Comparison of ENCODE assay signal across 9 mouse cellular contexts in genomic region chr10:86777614-86778319, GRCm38 (mm10). TPM values are rescaled to one million over a fixed set of nuclear protein-coding genes. Genes with fewer than 3 reads are reported as not detected.
DNase-seq lines count a peak whose midpoint lies in the region; ATAC-seq lines count a peak whose summit lies in the region.
"Had no signal": no experiment of that assay in that cellular context is flagged by ENCODE, and none has a peak within 500 bp of the region (broad histone marks: within the 10 kb centered on the region; RNA-seq: fewer than 3 reads in every experiment).

No protein-coding gene starts in this region.

- H3K27ac ChIP-seq in hindbrain, embryonic 15.5 days (replicated peaks), result peak overlapping the region; percentile 70

- no peaks in the 10 kb centered on the region for H3K36me3 ChIP-seq in hindbrain, embryonic 15.5 days

- H3K4me2 ChIP-seq in hindbrain, embryonic 15.5 days, result peak overlapping the region; percentile 85

- H3K4me1 ChIP-seq in hindbrain, embryonic 15.5 days (replicated peaks), result peaks cover 42% of the 10 kb centered on the region

- H3K9me3 ChIP-seq in hindbrain, embryonic 15.5 days, result no peaks in the 10 kb centered on the region

- H3K4me3 ChIP-seq in hindbrain, embryonic 15.5 days, result peak overlapping the region; percentile 66

- 39% methylated on average over 19 of the region's 19 CpGs for WGBS in hindbrain, embryonic 15.5 days

- peak overlapping the region; percentile 65 for H3K9ac ChIP-seq in hindbrain, embryonic 15.5 days

- peak; percentile 28 for DNase-seq in layer of hippocampus, adult 11-12 months (ENCODE audit: low spot score)
- DNase-seq in layer of hippocampus, postnatal 10 days (ENCODE audit: low spot score in 2 of 2), result no peak
- peak; percentile 12 for DNase-seq in c-Kit-positive CD71-positive TER-119-positive erythroid progenitor cells, embryonic 14.5 days (ENCODE audit: low spot score)
- DNase-seq in Muller cell, postnatal 12 days (ENCODE audit: inconsistent ontology term), result no peak
- DNase-seq in cerebellum, adult 18-20 months, result no peak
- DNase-seq in cerebellum, adult 11-12 months, result no peak

- H3K27me3 ChIP-seq in hindbrain, embryonic 15.5 days, result no peaks in the 10 kb centered on the region

- ATAC-seq in hindbrain, embryonic 15.5 days (ENCODE audit: low FRiP score, low read depth), result no peak
- 0 out of 2 replicates have a peak, but pooled peaks have one; percentile 0 for ATAC-seq in monocyte, adult 5-6 weeks (replicated peaks; ENCODE audit: insufficient number of reproducible peaks, low FRiP score, low TSS enrichment, poor library complexity, severe bottlenecking)

RNA-seq across cellular contexts. Expression of gene Nt5dc3, which starts 1.0 kb away (rescaled TPM):
- total RNA-seq in layer of hippocampus, postnatal 10 days (2021), result 100 to 1,000 TPM in 1 of 2 experiments, 10 to 100 TPM in 1; 86.3 to 102 TPM
- polyA plus RNA-seq in hindbrain, embryonic 15.5 days (2015; fragmentation: Nextera tagmentation; extraction: Ambion mirVana), result 10.8 and 12.0 TPM in 2 replicates
- 2.2 to 4.7 TPM (median 2.6 TPM) in 3 replicates for total RNA-seq in monocyte, adult 5-6 weeks (2017)

RNA-seq across cellular contexts. Expression of gene Gm49358, which starts 14.0 kb away (rescaled TPM):
- 10 to 100 TPM; 23.7 to 29.2 TPM for total RNA-seq in layer of hippocampus, postnatal 10 days (2021)
- polyA plus RNA-seq in hindbrain, embryonic 15.5 days (2015; fragmentation: Nextera tagmentation; extraction: Ambion mirVana), result not detected in 2 replicates
- total RNA-seq in monocyte, adult 5-6 weeks (2017), result 1.6 TPM in 1 of 3 replicates, not detected in the others
- polyA plus RNA-seq: brain, embryonic 14.5 days had no signal

Comparison
In these comparisons a context has a peak if more than half of its experiments do, and no peak if none do; other contexts are left out.
1. DNase-seq: peak in layer of hippocampus, adult 11-12 months (single experiment) and c-Kit-positive CD71-positive TER-119-positive erythroid progenitor cells, embryonic 14.5 days (single experiment); none in layer of hippocampus, postnatal 10 days (0 of 2), Muller cell, postnatal 12 days (single experiment), cerebellum, adult 18-20 months (0 of 2) and cerebellum, adult 11-12 months (single experiment).
2. RNA of gene Nt5dc3, which starts 1.0 kb away (total RNA-seq): 86.3 to 102 TPM in layer of hippocampus, postnatal 10 days; 2.2 to 4.7 TPM in monocyte, adult 5-6 weeks; every median in the first group is over 10 times any median in the second.